Mouse (Mus musculus) WW6 (cell line): Measurements from ENCODE around the gene Upk3bl.

Experiments used
- DNase-seq: peaks from one replicate; pipeline ENCODE4 v3.0.0-alpha.2; 2013; ENCODE audit warnings: low read depth, low spot score

Gene Upk3bl

DNA sequence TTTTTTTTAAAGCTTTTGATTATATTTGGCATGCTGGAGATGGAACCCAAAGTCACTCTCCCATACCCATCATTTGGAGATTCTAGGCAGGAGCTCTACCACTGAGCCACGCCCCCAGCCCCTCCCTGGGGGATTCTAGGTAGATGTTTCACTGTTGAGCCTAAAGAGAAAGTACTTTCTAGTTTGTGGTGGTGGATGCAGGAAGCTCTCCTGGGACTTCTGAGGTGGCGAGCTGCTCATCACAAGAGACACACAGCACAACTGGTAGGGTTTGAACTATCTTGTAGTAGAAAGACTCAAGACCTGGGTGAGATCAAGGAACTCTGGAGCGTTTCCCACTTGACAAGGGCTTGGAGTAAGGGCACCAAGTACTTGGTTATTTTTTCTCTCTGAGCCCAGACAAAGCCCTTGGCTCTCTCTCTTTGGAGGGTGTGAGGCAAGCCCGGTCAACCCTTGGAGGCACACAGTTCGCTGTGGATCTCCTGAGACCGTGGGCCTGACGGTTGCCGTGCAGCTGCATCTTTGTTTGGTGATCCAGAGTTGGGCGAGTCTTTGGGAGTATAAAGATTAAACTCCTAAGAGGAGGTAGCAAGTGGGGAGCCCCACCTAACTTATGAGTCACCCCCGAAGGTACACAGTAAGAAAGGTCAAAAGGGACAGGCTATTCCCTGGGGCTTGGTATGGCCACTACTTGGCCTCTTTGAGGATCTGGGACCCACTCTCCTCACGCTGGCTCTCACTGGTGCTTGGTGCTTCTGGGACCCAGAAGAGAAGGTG is at the start of gene Upk3bl:
TSS of gene Upk3bl (plus strand) at position 192 of the 777 bp plus-strand sequence.
- DNase-seq = no peak

DNA sequence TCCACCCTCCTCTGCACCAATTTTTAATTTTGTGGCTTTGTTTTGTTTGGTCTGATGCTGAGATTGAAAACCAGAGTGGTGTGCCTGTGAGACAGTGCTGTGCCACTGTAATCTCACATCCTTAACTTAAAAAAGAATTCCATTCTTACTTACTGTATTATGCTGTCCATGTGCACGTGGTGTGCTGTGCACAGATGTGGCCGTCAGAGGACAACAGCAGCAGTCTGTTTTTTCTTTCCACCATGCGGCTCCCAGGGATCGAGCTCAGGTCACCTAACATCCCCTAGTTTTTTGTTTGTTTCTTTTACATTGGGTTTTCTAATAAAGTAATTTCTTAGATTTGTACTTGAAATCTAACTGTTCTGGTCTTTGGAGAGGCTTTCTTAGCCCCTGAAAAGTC is 49.8 kb upstream of the Upk3bl start:
- no peak for DNase-seq

DNA sequence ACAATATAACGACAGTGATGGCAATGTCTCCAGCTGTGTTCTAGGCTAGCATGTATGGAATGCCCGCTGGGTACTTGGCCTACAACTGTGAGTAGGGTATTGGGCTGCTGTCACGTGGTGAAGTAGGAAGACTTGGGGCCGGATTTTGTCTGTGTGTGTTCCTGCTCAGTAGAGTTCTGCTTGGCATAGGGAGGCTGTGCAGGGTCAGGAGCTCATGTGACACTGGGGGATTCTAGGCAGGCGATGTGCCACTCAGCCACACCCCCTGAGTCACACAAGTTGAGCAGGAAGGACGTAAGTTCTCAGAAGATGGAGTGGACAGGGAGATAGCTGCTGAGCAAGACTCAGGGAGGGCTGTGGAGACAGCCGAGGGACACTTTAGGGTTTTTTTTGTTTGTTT is 46.5 kb upstream of the Upk3bl start:
- DNase-seq = no peak

DNA sequence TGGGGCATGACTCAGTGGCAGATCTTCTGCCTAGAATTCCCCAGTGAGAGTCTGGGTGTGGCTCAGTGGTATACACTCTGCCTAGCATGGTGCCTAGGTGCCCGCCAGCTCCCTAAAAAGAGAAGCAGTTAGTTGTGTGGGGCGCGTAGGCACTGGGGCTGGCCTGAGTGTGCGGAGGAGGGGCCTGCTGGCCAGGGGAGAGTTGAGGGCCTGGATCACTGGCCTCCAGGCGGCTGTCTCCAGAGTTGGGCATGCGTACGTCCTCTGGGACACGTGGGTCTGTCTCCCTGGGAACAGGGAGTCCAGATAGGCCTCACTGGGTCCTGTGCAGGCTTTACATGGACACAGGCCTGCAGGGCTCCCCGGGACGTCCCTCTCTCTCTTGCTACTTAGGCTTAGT is 39.4 kb upstream of the Upk3bl start:
- no peak for DNase-seq

DNA sequence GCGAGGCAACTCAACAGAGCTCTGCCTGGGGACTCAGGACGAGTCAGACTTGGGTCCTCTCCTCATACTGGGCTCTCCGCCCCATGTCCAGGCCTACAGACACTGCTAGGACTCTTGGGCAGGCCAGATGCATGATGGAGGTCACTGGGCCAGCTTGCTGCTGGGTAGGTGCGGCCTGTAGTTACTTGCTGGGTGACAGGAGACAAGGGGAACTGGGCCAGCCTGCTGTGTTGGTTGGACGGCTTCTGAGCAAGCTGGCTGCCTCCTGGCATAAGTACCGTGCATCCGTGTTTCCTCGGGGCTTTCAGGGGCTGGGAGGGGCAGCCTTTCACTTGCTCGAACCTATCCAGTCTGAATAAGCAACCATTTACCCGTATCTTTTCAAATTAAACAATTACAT is 38.7 kb upstream of the Upk3bl start:
- no peak for DNase-seq

DNA sequence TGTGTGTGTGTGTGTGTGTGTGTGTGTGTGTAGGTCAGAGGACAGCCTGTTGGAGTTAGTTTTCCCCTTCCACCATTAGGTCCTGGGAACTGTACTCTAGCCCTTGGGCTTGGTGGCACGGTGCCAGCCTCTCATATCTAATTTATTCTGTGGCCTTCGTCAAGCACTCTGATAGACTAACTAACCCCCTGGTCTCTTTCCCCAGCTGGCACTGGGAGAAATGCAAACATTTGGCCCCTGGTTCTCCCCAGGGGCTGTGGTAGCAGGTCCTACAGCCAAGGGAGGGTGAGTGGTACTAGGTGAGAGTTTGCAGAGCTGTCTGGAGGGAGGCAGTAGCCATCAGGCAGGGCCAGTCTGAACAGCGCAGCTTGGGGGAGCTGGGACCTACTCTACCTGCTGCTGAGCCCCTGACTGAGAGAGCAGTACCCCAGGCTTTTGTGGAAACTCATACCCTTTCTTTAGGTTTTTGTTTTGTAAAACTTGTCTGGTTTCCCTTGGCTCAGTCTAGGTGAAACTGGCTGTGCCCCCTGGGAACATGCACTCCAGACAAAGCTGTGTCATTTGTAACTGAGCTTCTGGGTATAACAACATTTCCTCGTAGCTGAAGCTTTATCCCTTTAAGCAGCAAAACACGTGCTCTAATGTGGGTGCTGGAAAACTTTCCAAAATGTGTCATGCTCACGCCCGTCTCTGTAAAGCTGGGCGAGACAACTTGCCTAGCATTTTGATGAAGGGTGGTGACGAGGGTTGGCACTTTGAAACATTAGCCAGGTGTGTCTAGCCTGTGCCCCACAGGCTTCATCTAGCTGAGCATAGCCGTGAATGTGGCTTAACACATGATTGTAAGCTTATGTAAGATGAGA is 38.0 kb upstream of the Upk3bl start:
- DNase-seq = no peak

DNA sequence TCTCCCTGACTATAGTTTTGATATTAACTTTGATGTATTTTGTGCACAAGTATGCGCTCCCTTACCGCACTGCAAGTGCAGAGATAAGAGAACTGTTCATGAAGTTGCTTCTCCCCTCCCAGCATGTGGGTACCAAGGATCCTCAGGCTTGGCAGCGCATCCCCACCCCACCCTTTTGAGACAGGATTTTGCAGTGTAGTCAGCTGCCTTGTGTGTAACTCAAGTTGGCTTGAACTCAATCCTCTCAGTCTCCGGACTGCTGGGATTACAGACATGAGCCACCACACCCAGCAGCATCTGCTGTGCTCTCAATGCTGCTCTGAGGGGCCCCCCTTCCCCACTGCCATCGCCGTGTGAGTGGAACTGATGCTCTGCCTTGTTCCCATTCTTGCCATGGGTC is 37.0 kb upstream of the Upk3bl start:
- no peak for DNase-seq

DNA sequence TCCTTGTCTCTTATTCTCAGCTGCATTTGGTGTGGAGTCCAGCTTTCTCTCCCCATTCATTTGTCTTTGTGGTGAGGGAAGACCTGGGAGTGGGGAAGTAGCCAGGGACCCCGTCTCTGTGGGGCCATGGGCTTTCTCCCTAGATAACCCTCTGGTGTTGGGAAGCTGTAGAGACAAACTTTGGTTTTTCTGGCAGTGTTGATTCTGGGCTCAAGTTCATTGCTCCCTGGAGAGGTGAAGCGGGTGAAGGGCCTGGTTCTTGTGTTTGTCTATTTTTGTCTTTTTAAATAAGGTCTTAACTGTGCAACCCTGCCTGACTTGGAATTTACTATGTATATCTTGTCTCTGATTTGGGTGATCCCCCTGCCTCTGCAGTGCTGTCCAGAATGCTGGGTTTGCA is 35.6 kb upstream of the Upk3bl start:
- DNase-seq = no peak

DNA sequence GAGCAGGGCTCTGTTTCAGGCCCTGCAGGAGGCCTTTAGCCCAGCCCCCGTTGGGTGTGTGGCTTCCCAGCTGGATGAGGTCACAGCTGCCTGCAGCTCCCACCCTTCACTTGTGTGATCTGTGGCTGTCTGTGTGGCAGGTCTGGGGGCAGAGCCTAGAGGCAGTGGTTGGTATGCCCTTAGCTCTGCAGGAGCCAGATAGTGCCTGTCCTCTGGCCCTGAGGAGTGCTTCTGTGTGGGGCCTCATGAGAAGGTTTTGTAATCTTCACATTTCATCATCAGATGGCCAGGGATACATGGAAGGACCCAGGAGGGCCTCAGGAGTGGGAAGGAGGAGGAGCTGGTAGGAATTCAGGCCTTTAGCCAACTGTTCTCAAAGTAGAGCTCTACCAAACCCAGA is 34.4 kb upstream of the Upk3bl start:
- DNase-seq = no peak

DNA sequence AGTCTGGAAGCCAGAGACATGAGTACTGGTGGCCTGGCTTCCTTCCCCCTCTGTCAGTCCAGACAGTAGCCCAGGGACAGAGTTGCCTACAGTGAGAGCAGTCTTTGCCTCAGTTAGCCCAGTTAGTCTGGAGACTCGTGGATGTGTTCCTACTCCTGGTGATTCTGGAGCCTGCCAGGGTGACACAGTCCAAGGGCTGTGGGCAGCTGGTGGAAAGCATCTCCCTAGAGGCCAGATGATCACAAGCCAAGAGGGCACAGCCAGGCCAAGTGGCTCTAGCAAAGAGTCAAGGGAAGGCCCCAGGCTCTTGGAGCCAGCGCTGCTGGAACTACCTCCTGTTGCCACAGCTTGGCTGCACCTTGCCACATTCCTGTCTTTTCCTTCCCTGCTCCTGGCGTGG is 28.6 kb upstream of the Upk3bl start:
- no peak for DNase-seq

DNA sequence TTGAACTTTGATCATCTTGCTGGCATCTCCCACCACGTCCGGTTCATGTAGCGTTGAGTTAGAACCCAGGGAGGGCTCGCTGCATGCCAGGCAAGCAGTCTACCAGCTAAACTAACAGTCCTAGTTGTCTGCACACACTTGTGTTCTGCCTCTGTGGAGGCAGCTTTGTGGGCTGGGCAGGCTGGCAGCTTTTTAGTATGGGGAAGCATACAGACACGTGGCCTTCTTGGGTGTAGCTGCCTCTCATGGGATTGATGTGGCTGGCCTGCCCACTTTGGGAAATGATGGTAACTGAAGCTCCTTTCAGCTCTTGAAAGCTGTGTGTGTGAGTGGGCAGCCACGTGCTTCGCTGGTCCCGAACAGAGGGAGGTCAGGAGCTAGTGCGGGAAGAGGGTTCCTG is 27.4 kb upstream of the Upk3bl start:
- DNase-seq = no peak

DNA sequence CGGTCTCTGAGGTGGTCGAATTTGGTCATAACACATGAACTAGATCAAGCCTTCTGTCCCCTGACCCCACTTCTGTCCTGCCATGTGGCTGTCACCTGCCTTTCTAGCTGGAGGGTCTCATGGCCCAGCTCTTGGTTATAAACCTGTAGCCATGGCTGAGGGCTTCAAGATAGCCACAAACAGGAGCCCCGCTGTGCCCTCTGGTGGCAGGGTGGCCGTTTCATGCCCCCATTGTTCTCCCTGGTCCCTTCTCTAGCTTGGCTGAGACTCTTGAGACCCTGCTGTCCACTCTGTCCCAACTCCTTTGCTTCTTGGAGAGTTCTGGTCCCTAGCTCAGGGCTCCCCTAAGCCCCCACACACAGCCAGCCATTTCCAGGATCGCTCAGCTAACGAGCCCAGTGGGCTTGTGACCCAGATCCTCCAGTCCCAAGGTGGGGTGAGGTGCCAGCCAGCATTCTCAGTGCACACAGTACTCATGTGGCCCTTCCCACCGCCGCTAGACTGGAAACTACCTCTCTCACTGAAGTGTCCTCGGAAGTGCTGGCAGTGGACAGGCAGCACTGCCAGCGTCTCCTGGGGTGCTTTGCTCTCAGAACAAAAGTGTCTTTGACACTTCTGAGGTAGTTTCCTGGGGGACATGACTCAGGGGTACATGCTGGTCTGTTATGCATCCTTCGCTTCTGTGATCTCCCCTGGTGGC is 26.5 kb upstream of the Upk3bl start:
- DNase-seq = no peak

DNA sequence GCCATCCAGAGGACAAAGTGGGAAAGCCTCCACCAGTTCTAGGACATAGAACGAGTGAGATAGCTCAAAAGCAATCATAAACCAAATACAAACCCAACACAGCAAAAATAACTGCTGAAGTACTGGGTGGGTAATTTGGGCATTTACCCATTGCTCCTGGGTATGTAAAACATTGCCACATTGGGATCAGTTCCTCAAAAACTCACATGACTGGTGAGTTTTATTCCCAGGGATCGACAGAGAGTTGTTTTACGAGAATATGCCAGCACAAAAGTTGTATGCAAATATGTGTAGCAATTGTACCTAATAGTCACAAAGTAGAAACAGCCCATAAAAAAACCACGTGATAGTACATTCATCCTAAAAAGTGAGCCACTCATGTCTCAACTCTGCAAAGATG is 19.4 kb upstream of the Upk3bl start:
- DNase-seq = no peak

DNA sequence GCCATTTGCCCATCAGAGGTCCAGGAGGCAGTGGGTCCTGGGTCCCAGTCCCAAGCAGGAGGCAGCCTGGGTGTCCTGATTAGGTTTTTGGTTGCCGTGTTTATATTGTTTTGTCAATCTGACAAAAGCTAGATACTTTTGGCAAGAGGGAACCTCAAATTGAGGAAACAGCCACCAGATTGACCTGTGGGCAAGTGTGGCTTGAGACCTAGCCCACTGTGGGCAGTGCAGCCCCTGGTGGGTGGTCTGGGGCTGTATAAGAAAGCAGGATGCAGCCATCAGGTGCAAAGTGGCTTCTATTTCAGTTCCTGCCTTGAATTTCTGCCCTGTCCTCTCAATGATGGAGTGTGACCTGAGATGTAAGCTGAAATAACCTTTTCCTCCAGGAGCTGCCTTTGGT is 19.0 kb upstream of the Upk3bl start:
- DNase-seq = no peak

DNA sequence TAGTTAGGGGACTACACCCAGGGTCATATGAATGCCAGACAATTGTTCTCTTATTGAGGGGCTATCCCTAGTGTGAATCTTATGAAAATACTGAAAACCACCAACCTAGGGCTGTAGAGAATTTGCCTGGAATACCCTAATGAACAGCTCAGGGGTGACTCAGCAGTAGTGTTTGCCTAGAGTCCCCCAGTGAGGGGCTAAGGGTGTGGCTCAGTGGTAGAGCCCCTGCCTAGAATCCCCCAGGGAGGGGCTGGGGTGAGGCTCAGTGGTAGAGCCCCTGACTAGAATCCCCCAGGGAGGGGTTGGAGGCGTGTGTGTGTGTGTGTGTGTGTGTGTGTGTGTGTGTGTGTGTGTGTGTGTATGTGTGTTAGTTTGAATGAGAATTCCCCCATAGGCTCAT is 17.6 kb upstream of the Upk3bl start:
- no peak for DNase-seq

DNA sequence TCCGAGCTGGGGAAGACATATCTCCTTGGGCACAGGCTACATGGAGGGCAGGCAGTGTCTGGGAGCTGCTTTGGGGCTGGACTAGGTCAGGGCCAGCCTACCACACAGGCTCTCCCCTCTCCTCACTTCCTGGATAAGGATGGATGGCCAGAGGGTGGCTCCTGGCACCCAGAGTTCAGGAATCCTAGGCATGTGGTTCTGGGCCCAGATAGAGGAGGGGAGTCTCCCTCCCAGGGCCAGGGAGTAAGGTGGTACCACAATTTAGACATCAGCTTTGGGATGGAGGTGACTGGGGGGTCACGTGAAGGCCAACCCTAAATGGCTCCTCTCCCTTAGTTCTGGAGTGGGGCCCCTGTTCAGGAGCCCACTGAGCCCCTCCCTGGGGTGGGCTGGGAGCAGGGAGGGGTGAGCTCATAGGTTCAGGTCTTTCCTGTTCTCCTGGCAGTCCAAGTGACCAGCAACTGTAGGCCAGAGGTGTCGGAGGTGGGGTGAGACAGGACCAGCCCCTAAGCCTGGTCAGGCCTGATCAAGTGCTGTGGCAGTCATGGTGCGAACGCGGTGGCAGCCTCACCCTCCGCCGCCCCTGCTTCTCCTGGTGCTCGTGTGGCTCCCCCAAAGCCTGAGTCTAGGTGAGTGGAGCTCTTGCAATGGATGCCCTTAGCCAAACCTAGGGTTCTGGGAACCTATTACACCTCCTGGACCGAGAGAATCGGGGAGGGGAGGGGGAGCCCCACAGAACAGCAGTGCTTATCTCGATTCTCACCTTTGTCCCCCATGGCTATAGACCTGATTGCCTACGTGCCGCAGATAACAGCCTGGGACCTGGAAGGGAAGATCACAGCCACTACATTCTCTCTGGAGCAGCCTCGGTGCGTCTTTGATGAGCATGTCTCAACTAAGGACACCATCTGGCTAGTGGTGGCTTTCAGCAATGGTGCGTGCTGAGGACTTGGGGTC is 15.8 kb upstream of the Upk3bl start, which contains the start of gene Upk3b:
TSS of gene Upk3b (plus strand) at position 239 of the 957 bp plus-strand sequence.
- DNase-seq = no peak

DNA sequence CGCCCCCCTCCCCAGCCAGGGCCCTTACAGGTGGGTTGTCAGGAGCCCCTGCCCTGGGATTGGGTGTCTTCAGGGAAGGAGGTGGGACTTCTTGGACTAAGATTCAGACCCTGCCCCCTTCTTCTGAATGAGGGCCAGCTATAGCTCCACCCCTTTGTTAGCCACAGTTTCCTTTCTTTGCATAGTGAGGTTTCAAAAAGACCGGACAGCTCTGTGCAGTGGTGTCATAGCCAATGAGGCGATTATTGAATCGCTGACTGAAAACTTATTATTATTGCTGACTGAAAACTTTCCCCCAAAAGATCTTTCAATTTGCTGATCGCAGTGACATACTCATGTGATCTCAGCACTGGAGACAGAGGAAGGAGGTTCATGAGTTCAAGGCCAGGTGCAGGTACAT is 14.1 kb upstream of the Upk3bl start:
- DNase-seq = no peak

DNA sequence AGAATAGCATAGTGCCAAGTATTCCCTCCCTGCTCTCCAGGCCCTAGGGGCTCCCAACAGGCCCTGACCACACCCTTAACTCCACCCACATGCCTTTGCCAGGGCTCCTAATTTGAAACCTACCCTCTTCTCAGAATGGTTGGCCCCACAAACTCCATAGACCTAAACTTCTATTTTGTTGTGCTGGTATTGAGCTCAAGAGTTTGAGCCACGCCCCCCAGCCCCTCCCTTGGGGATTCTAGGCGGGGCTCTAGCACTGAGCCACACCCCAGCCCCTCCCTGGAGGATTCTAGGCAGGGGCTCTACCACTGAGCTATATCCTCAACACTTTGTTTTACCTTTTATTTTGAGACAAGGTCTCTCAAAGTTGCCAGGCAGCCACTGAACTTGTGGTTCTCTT is 13.0 kb upstream of the Upk3bl start:
- DNase-seq = no peak

DNA sequence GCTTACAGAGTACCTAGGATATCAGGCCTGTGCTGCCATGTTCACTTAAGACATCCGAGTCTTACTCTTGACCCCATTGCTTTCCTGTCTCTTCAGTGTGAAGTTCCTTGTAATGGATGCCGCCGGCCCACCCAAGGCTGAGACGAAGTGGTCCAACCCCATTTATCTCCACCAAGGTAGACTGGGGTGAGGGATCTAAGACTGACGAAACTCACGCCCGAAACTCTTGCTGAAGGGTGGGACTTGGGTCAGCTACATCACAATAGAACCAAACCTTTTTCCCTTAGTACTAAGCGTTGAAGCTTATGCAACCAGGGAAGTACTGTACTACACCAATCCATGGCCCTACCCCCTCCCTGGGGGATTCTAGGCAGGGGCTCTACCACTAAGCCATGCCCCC is 12.6 kb upstream of the Upk3bl start:
- DNase-seq = no peak

DNA sequence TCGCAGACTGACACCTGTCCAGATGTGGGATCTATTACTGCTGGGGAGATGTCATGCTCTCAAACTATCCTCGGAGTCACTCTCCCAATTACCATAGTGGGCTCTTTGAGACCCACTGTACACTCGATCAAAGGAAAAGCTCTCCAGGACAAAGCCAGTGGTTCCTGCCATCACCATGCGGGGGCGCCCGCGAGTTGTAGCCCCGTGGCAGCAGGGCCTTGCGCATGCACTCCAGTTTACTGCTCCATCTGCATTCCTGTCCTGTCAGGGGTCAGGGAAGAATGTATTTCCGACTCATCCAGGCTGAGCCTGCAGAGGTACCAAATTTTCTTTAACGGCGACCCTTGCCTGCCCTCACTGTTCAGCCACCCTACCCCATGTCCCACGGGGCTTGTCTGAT is 9.4 kb upstream of the Upk3bl start:
- DNase-seq = no peak

DNA sequence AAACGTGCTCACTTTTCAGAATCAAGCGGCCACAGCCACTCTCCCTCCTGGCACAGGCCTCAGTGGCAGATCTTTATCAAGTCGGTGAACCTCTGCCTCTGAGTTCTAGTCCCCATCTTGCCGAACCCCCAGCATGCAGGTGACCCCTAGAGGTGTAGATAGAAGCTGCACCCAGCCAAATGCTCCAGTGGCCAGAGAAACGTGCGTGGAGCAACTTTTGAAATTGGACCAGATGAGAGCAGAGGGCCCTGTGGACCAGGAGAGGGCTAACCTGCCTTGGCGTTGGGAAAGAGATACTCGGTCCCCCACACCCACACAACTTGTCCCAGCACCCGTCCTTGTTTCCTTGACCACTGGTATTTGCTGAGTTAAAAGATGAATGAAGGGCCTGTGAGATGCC is 8.9 kb upstream of the Upk3bl start:
- no peak for DNase-seq
